Mouse (Mus musculus) monocyte, adult 5-6 weeks (primary cell): Measurements from ENCODE around the gene Trim40. TPM values are rescaled to one million over a fixed set of nuclear protein-coding genes. Genes with fewer than 3 reads are reported as not detected.
"Not testable (repeated sequence)": the region's sequence is repeated elsewhere in the genome, so short reads cannot be mapped to it uniquely, and the experiment has no call there.

Source experiments
- ATAC-seq: fragments of 153-309, 156-312 bp; replicated peaks from 2 replicates; pipeline ENCODE4 v1.8.0; 2017; ENCODE audit warnings: mild to moderate bottlenecking; ENCODE audit not compliant: low TSS enrichment, insufficient number of reproducible peaks, severe bottlenecking, poor library complexity, low FRiP score
- total RNA-seq: library from RNA; stranded (forward); fragments of 200-1000, 200-491, 200-594 nt; gene quantifications from 3 replicates; pipeline ENCODE4 v1.2.3, GENCODE M21; 2017

The Trim40 gene
- total RNA-seq, 1 experiment from 2014 or later: not detected

- ATAC-seq: no peak
Measured at GRCm38 (mm10) chr17:36897552-36898205, 7.8 kb upstream of the Trim40 start, which contains the start of gene Trim31. Gene Trim31, plus strand, starts transcription at chr17:36898118.

DNA sequence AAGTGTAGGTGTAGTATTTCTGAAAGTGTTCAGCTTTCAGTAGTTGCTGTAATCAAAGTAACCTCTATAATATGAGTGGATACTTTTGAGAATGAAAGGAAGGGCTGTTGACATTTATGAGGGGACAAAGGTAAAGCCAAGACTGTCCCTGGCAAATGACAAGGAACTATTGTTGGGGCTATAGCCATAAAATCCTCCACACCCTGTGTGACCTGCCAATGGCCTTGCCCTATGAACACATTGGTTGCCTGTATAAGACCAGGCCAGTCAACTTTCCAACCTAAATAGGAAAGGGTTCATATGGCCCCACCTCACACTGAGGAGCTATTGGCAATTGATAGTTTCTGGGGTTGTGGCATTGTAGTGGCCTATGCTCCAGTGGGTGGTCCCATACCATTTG lies 7.1 kb upstream of the Trim40 start:
- ATAC-seq: no peak

- no peak for ATAC-seq
Measured at GRCm38 (mm10) chr17:36896583-36896982, 6.7 kb upstream of the Trim40 start.

GRCm38 (mm10) chr17:36893387-36893786 lies 3.5 kb upstream of the Trim40 start:
- ATAC-seq: no peak

GRCm38 (mm10) chr17:36892362-36892761 lies 2.4 kb upstream of the Trim40 start:
- no peak for ATAC-seq

GRCm38 (mm10) chr17:36891496-36891895 lies 1.6 kb upstream of the Trim40 start:
- not testable (repeated sequence) for ATAC-seq

DNA sequence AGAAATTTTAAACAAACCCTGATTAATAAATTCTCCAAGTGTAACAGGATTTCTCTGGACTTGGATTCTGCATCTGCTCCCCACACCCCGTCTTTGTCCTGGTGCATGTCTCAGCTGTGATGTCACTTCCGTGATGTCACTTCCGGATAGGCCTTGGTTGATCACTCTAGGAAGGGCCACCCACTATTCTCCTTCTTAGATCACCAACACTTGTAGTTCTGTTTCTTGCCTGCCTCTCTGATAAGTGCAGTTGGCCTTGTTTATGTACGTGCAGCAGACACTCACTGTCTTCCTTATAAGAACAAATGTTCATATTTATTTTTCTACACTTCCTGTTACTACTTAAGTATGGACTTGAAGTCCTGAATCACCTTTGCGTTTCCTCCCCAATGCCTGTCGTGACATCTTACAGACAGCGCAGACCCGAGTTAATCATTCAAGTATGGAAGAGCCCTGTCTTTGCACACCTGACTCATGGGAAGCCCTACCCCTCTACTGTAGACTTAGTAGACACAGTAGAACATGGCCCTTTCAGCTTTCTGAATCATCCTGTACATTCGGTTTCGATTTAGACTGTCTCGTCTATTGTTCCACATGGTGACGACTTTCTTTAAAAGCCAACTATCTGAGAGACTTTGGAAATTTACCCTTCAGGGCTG lies 4.7 kb downstream of the Trim40 start:
- ATAC-seq: no peak

DNA sequence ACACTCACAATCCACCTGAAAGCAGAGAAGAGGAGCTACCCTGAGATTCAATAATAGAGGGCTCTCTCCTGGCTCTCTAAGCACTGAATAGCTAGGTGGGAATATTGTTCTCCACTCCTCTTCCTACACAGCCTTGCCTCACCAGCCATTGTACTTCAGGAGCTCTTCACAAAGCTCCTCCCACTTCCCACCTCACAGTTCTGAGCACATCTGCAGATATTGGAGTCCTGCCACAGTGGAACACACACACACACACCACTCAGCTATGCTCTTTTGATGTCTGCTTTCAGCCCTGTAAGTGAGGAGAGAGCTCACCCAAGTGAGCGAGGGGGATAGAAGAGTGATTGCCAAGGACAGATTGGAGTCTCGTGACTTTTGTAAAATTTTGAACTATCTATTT lies 6.6 kb downstream of the Trim40 start:
- ATAC-seq: no peak

- no peak for ATAC-seq
Measured at GRCm38 (mm10) chr17:36874636-36875035, 15.3 kb downstream of the Trim40 start.

- no peak for ATAC-seq
Measured at GRCm38 (mm10) chr17:36869955-36870810, 19.7 kb downstream of the Trim40 start.

- ATAC-seq: no peak
Measured at GRCm38 (mm10) chr17:36869284-36869954, 20.5 kb downstream of the Trim40 start, which contains the start of gene Trim10. Gene Trim10, plus strand, starts transcription at chr17:36869574.

- ATAC-seq: no peak
Measured at GRCm38 (mm10) chr17:36868836-36869235, 21.1 kb downstream of the Trim40 start.

GRCm38 (mm10) chr17:36866719-36867527 lies 23.0 kb downstream of the Trim40 start, which contains the start of gene Trim15:
Gene Trim15, minus strand, starts transcription at chr17:36867210.
- 0 out of 2 replicates have a peak, but pooled peaks have one; percentile 3 for ATAC-seq

- ATAC-seq: no peak
Measured at GRCm38 (mm10) chr17:36861680-36862079, 28.2 kb downstream of the Trim40 start.

- no peak for ATAC-seq
Measured at GRCm38 (mm10) chr17:36858181-36858580, 31.7 kb downstream of the Trim40 start.

DNA sequence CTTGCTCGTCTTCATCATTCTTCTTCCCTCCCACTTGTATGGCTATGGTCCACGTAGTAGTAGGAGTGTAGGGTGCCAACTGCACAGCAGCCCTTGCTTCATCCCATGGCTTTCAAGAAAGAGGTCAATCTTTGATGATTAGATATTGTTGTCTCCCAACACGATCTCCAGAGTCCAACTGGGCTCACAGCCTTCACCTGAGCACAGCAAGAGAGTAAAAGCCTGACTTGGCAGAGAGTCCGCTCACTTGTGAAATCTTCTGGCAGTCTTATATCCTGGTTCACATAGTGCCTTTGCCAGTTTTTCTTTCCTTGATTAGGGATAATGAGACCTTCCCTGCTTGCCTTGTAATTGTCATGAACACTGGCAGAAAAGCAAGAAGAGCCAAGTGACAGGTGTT lies 33.7 kb downstream of the Trim40 start:
- no peak for ATAC-seq

DNA sequence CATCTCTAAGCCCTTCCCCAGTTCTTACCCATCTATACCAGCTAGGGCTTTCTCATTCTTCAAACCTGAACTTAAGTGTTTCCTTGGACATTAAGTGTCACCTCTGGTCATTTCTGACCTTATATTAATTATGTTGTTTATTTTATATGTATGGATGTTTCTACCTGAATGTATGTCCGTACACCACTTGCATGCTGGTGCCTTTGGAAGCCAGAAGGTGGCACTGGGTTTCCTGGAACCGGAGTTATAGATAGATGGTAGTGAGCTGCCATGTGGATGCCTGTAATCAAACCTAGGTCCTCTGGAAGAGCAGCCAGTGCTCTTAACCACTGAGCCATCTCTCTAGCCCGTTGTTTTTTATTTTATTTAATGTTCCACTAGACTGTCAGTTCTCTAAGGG lies 34.4 kb downstream of the Trim40 start:
- ATAC-seq: no peak

- no peak for ATAC-seq
Measured at GRCm38 (mm10) chr17:36851627-36852026, 38.3 kb downstream of the Trim40 start.
